Mouse (Mus musculus) erythroblast, embryonic 14.5 days (primary cell): ENCODE data around the gene Xbp1.

Experiments used
- GATA1 ChIP-seq: IDR thresholded peaks from 2 replicates; pipeline ENCODE4 v1.6.1; 2012; ENCODE audit warnings: low read length, inconsistent platforms, mixed read lengths
- TAL1 ChIP-seq: IDR thresholded peaks from 3 replicates; pipeline ENCODE4 v1.6.1; 2012; ENCODE audit warnings: low read length, inconsistent platforms, mixed read lengths

DNA sequence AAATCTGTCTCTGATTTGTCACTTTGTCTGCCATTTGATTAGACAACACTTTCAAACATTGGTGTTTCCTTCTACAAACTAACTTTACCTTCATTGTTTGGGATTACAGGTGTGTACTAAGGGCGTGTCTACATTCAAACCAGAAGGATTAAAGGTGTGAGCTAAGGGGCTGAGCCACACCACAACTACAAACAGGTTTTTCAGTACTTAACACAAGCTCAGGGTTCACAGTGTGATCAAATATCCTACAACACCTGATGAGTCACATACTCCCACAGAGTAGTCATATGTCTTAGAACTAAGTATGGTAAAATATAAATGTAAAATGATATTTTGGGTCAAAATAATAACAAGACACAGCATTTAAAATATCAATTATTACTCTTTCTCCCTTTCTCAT lies 31.5 kb downstream of the Xbp1 start:
- TF ChIP-seq TAL1 (no peak), GATA1 (no peak)
